Mouse (Mus musculus): ENCODE measurements at regions not wholly inside any gene's neighbourhood (a gene's known extent, or its start where the extent isn't known, plus 50 kb on each side); places are given as distances from the start of the nearest gene placed in this dataset.
A peak's percentile ranks its signal among the peaks of the same experiment; 100 is the strongest.

DNA sequence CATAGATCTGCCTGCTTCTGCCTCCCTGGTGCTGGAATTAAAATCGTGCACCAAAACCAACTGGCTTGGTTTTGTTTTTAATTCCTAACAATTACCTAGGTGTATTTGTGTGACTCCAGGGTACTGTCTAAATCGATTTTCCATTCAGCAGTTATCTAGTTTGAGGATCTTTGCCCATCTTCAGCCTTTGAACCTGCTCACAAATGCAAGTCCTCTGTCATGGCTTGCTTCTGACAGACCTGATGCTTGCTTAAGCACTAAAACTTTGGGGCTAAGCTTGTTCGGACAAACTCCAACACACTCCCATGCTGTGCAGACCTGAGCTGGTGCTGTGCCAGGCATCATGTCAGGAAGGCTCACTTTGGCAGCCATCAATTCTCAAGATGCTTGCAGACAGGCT is 246.4 kb downstream of the Mtx2 start:
- no peak overlapping the region for H3K4me3 ChIP-seq (ENCODE audit: low read depth, low read length)
- no peak for ATAC-seq (replicated peaks; ENCODE audit: insufficient number of reproducible peaks, low FRiP score, low TSS enrichment, low read depth)
- no peaks in the 10 kb centered on the region for H3K27me3 ChIP-seq (ENCODE audit: control insufficient read depth, insufficient read depth, low read length)
- H3K27ac ChIP-seq (replicated peaks; ENCODE audit: low read depth, low read length) = no peak overlapping the region
- H3K9ac ChIP-seq (replicated peaks; ENCODE audit: low read length) = no peak overlapping the region
- DNase-seq (ENCODE audit: low spot score) = no peak
- WGBS = 85% methylated on average over 3 of the region's 3 CpGs
- no peaks in the 10 kb centered on the region for H3K4me1 ChIP-seq (ENCODE audit: control insufficient read depth, insufficient read depth, low read length)
- no peaks in the 10 kb centered on the region for H3K36me3 ChIP-seq (replicated peaks; ENCODE audit: control insufficient read depth, insufficient read depth, low read depth, low read length)
- no peak overlapping the region for H3K4me2 ChIP-seq (ENCODE audit: low read depth, low read length)
- no peaks in the 10 kb centered on the region for H3K9me3 ChIP-seq (replicated peaks; ENCODE audit: control insufficient read depth, low read length)

DNA sequence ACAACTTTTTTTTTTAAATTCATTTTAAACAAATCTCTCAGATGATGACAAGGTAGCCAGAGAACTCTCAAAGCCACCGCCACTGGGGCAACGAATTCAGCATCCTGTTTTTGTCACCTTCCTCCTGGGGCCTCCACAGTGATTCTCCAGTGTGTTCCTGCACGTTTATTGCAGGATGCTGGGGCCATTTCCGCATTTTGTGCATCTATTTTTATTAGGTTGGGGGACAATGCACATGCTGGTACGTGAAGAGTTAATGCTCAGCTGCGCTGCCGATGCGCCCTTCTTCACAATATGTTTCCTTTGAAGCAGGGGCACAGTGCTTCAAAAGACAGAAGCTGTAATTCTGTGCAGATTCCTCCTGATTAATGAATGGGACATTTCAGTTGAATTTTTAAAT is 246.9 kb downstream of the Mtx2 start:
- H3K27me3 ChIP-seq (ENCODE audit: control insufficient read depth, insufficient read depth, low read length) = no peaks in the 10 kb centered on the region
- 54% methylated on average over 8 of the region's 8 CpGs for WGBS
- H3K4me3 ChIP-seq (ENCODE audit: low read depth, low read length) = no peak overlapping the region
- H3K4me1 ChIP-seq (ENCODE audit: control insufficient read depth, insufficient read depth, low read length) = no peaks in the 10 kb centered on the region
- H3K27ac ChIP-seq (replicated peaks; ENCODE audit: low read depth, low read length) = no peak overlapping the region
- no peak overlapping the region for H3K4me2 ChIP-seq (ENCODE audit: low read depth, low read length)
- H3K9ac ChIP-seq (replicated peaks; ENCODE audit: low read length) = no peak overlapping the region
- no peaks in the 10 kb centered on the region for H3K9me3 ChIP-seq (replicated peaks; ENCODE audit: control insufficient read depth, low read length)
- DNase-seq (ENCODE audit: low spot score) (peak; percentile 24), ATAC-seq (replicated peaks; ENCODE audit: insufficient number of reproducible peaks, low FRiP score, low TSS enrichment, low read depth) (no peak)
- no peaks in the 10 kb centered on the region for H3K36me3 ChIP-seq (replicated peaks; ENCODE audit: control insufficient read depth, insufficient read depth, low read depth, low read length)

DNA sequence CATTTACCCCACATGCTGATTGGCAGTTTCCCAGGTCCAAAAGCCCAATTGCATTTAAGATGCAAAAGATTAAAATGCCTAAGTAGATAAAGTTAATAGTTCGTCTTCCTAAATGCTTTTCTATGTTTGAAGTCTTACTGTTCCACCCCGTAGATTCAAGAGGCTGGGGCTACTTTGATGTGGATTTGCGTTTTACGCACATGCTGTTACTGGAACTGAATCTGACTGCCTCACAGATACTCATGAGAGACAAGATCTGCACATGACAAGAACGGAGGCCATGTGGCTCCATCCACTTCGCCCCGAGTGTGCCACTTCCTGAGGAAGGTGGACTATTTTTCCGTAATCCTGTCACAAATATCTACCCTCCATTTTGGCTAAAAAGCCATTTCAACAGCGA is 247.6 kb downstream of the Mtx2 start:
- H3K36me3 ChIP-seq (replicated peaks; ENCODE audit: control insufficient read depth, insufficient read depth, low read depth, low read length) = no peaks in the 10 kb centered on the region
- H3K4me2 ChIP-seq (ENCODE audit: low read depth, low read length) = no peak overlapping the region
- no peak overlapping the region for H3K27ac ChIP-seq (replicated peaks; ENCODE audit: low read depth, low read length)
- no peaks in the 10 kb centered on the region for H3K9me3 ChIP-seq (replicated peaks; ENCODE audit: control insufficient read depth, low read length)
- no peak overlapping the region for H3K9ac ChIP-seq (replicated peaks; ENCODE audit: low read length)
- no peaks in the 10 kb centered on the region for H3K4me1 ChIP-seq (ENCODE audit: control insufficient read depth, insufficient read depth, low read length)
- no peaks in the 10 kb centered on the region for H3K27me3 ChIP-seq (ENCODE audit: control insufficient read depth, insufficient read depth, low read length)
- no peak overlapping the region for H3K4me3 ChIP-seq (ENCODE audit: low read depth, low read length)
- ATAC-seq (replicated peaks; ENCODE audit: insufficient number of reproducible peaks, low FRiP score, low TSS enrichment, low read depth) = no peak
- 77% methylated on average over 9 of the region's 9 CpGs for WGBS
- DNase-seq (ENCODE audit: low spot score) = no peak

DNA sequence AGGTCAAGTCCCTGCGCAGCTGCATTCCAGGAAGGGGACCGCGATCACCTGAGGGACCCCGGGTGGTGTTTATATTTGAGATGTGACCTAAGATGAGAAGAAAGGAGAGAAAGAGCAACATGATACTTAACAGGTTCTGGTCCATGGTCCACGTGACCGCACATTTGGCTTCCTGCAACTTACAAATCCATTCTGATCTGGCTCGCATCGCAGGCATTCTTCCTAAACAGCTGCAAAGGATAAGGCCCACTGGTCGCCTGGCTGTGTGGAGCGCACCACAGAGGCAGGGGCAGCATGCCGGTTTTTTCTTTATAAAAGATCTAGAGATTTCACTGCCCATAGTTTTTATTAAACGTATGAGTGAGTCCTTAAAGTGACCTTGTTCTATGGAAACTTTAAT is 261.6 kb downstream of the Mtx2 start:
- WGBS = 48% methylated on average over 12 of the region's 12 CpGs
- peak; percentile 42 for DNase-seq (ENCODE audit: low spot score)
- no peak overlapping the region for H3K27ac ChIP-seq (replicated peaks; ENCODE audit: low read depth, low read length)
- H3K4me1 ChIP-seq (ENCODE audit: control insufficient read depth, insufficient read depth, low read length) = peaks cover 2% of the 10 kb centered on the region
- no peaks in the 10 kb centered on the region for H3K36me3 ChIP-seq (replicated peaks; ENCODE audit: control insufficient read depth, insufficient read depth, low read depth, low read length)
- no peak overlapping the region for H3K9ac ChIP-seq (replicated peaks; ENCODE audit: low read length)
- H3K27me3 ChIP-seq (ENCODE audit: control insufficient read depth, insufficient read depth, low read length) = no peaks in the 10 kb centered on the region
- no peaks in the 10 kb centered on the region for H3K9me3 ChIP-seq (replicated peaks; ENCODE audit: control insufficient read depth, low read length)
- no peak overlapping the region for H3K4me3 ChIP-seq (ENCODE audit: low read depth, low read length)
- ATAC-seq (replicated peaks; ENCODE audit: insufficient number of reproducible peaks, low FRiP score, low TSS enrichment, low read depth) = no peak
- H3K4me2 ChIP-seq (ENCODE audit: low read depth, low read length) = no peak overlapping the region

DNA sequence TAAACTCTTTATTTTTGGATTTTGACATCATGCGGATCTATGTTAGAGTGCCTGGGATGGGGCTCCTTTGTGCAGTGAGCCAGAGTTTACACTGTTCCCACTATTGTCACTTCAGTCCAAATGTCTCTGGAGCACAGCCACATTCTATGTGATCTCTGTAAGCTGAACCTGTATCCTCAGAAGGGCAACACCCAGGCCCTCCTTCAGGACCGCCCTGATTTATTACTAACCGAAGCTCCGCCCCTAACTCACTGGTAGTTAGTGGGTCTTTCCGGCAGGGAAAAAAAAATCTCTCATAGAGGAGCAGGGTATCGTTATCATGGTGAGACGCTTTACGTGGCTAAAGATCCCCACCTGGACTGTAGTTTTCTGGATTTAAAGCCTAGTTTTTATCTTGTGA is 263.6 kb downstream of the Mtx2 start:
- Histone ChIP-seq H3K9ac (replicated peaks; ENCODE audit: low read length) (no peak overlapping the region), H3K9me3 (replicated peaks; ENCODE audit: control insufficient read depth, low read length) (no peaks in the 10 kb centered on the region), H3K27ac (replicated peaks; ENCODE audit: low read depth, low read length) (no peak overlapping the region), H3K4me3 (ENCODE audit: low read depth, low read length) (no peak overlapping the region), H3K27me3 (ENCODE audit: control insufficient read depth, insufficient read depth, low read length) (no peaks in the 10 kb centered on the region), H3K4me1 (ENCODE audit: control insufficient read depth, insufficient read depth, low read length) (peaks cover 2% of the 10 kb centered on the region), H3K36me3 (replicated peaks; ENCODE audit: control insufficient read depth, insufficient read depth, low read depth, low read length) (no peaks in the 10 kb centered on the region), H3K4me2 (ENCODE audit: low read depth, low read length) (no peak overlapping the region)
- WGBS = 61% methylated on average over 8 of the region's 8 CpGs
- ATAC-seq (replicated peaks; ENCODE audit: insufficient number of reproducible peaks, low FRiP score, low TSS enrichment, low read depth) (0 out of 2 replicates have a peak, but pooled peaks have one; percentile 59), DNase-seq (ENCODE audit: low spot score) (peak; percentile 39)

DNA sequence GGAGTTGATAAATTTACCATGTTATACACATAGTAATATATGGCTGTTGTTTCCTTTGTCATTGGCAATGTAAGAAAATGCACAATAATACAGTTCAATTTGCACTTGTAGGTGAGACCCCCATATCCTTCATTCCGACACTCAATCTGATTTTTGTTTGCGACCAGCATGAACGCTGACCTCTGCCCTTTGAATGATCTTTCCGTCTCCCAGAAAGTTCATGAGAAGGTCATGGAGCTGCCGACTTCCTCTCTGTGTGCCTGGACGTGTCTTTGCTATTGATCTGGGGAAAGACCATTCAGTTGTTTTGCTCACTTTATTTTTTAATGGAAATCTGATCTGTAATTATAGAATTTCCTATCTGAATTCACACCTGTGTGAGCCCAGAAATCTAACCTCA is 264.0 kb downstream of the Mtx2 start:
- Histone ChIP-seq H3K4me3 (ENCODE audit: low read depth, low read length) (no peak overlapping the region), H3K4me2 (ENCODE audit: low read depth, low read length) (no peak overlapping the region), H3K9me3 (replicated peaks; ENCODE audit: control insufficient read depth, low read length) (no peaks in the 10 kb centered on the region), H3K4me1 (ENCODE audit: control insufficient read depth, insufficient read depth, low read length) (peaks cover 2% of the 10 kb centered on the region), H3K27ac (replicated peaks; ENCODE audit: low read depth, low read length) (no peak overlapping the region), H3K36me3 (replicated peaks; ENCODE audit: control insufficient read depth, insufficient read depth, low read depth, low read length) (no peaks in the 10 kb centered on the region), H3K9ac (replicated peaks; ENCODE audit: low read length) (no peak overlapping the region), H3K27me3 (ENCODE audit: control insufficient read depth, insufficient read depth, low read length) (no peaks in the 10 kb centered on the region)
- DNase-seq (ENCODE audit: low spot score) (peak; percentile 27), ATAC-seq (replicated peaks; ENCODE audit: insufficient number of reproducible peaks, low FRiP score, low TSS enrichment, low read depth) (no peak)
- 10% methylated on average over 6 of the region's 6 CpGs for WGBS

DNA sequence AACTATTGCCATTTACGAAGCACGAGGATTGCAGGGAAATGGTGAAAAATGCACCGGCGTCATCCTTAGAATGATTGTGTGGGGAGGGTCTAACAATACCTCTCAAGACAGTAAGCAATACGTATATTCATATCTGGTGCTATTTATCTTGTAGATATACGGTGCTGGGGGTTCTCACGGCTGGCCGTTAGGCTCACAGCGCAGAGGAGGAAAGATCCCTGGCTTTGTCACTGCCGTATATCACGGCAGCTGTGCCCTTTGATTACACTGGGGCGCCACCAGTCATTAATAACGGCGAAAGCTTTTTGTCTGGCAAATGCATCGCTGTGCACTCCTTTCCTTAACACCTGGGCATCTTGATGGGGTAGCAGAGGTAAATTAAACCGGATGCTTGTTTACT is 264.8 kb downstream of the Mtx2 start:
- ATAC-seq (replicated peaks; ENCODE audit: insufficient number of reproducible peaks, low FRiP score, low TSS enrichment, low read depth) (no peak), DNase-seq (ENCODE audit: low spot score) (no peak)
- WGBS = 81% methylated on average over 16 of the region's 16 CpGs
- H3K4me2 ChIP-seq (ENCODE audit: low read depth, low read length) = no peak overlapping the region
- H3K9me3 ChIP-seq (replicated peaks; ENCODE audit: control insufficient read depth, low read length) = no peaks in the 10 kb centered on the region
- no peak overlapping the region for H3K9ac ChIP-seq (replicated peaks; ENCODE audit: low read length)
- no peaks in the 10 kb centered on the region for H3K27me3 ChIP-seq (ENCODE audit: control insufficient read depth, insufficient read depth, low read length)
- H3K4me1 ChIP-seq (ENCODE audit: control insufficient read depth, insufficient read depth, low read length) = peaks cover 2% of the 10 kb centered on the region
- no peaks in the 10 kb centered on the region for H3K36me3 ChIP-seq (replicated peaks; ENCODE audit: control insufficient read depth, insufficient read depth, low read depth, low read length)
- H3K27ac ChIP-seq (replicated peaks; ENCODE audit: low read depth, low read length) = no peak overlapping the region
- no peak overlapping the region for H3K4me3 ChIP-seq (ENCODE audit: low read depth, low read length)

DNA sequence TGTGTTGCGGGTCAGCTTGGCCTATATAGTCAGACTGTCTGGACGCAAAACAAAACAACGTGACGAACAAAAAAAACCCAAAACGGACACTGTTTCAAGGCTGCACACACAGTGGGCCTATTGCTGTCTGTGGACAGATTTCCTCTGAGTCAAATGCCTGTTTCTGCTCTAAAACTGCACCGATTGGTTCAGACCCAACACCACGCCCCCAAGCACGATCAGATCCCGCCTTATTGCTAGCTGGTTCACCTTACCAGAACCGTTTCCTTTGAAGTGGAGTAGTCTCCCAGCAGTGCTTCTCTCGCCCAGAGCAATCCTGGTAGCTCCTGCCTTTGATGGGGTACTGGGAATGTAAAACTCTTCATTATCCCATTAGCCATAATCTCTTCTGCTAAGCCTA is 275.9 kb downstream of the Mtx2 start:
- DNase-seq (ENCODE audit: low spot score) (peak; percentile 58), ATAC-seq (replicated peaks; ENCODE audit: insufficient number of reproducible peaks, low FRiP score, low TSS enrichment, low read depth) (no peak)
- no peaks in the 10 kb centered on the region for H3K9me3 ChIP-seq (replicated peaks; ENCODE audit: control insufficient read depth, low read length)
- H3K4me3 ChIP-seq (ENCODE audit: low read depth, low read length) = no peak overlapping the region
- no peak overlapping the region for H3K4me2 ChIP-seq (ENCODE audit: low read depth, low read length)
- no peaks in the 10 kb centered on the region for H3K4me1 ChIP-seq (ENCODE audit: control insufficient read depth, insufficient read depth, low read length)
- H3K36me3 ChIP-seq (replicated peaks; ENCODE audit: control insufficient read depth, insufficient read depth, low read depth, low read length) = no peaks in the 10 kb centered on the region
- H3K27ac ChIP-seq (replicated peaks; ENCODE audit: low read depth, low read length) = no peak overlapping the region
- H3K27me3 ChIP-seq (ENCODE audit: control insufficient read depth, insufficient read depth, low read length) = no peaks in the 10 kb centered on the region
- 46% methylated on average over 11 of the region's 11 CpGs for WGBS
- no peak overlapping the region for H3K9ac ChIP-seq (replicated peaks; ENCODE audit: low read length)
